Mouse (Mus musculus) MEL (cell line): ENCODE results near the gene Rundc1. TPM values are rescaled to one million over a fixed set of nuclear protein-coding genes. Genes with fewer than 3 reads are reported as not detected.

Source experiments
- DNase-seq: peaks from one replicate; pipeline ENCODE4 v3.0.0; 2011; ENCODE audit warnings: low read depth, low spot score
- H3K27ac ChIP-seq: 2 replicates; pipeline ENCODE4 v1.5.1; 2012; ENCODE audit warnings: low read depth, mild to moderate bottlenecking, control low read depth, low read length, moderate library complexity; ENCODE audit not compliant: control insufficient read depth
- H3K27me3 ChIP-seq, 2 experiments: fragments of 150-350 bp in 1 of 2; sonication (generic) in 1 of 2; 2 replicates each; pipeline ENCODE4 v1.6.1; 2012; ENCODE audit warnings: low read length in 2 of 2, mild to moderate bottlenecking in 2 of 2, improper control_type of control experiment in 1 of 2, moderate library complexity in 1 of 2; ENCODE audit not compliant: insufficient read depth in 2 of 2, control insufficient read depth in 1 of 2
- H3K36me3 ChIP-seq, 2 experiments: 2 replicates each; pipeline ENCODE4 v1.6.1; 2012 to 2014; ENCODE audit warnings: low read length in 2 of 2, improper control_type of control experiment in 1 of 2, inconsistent platforms in 1 of 2, mild to moderate bottlenecking in 1 of 2; ENCODE audit not compliant: insufficient read depth in 2 of 2, control insufficient read depth in 1 of 2
- H3K4me1 ChIP-seq, 2 experiments: fragments of 150-350 bp in 1 of 2; sonication (generic) in 1 of 2; 2 replicates each; pipeline ENCODE4 v1.6.1; 2012; ENCODE audit warnings: low read length in 2 of 2, improper control_type of control experiment in 1 of 2, mild to moderate bottlenecking in 1 of 2; ENCODE audit not compliant: insufficient read depth in 2 of 2, control insufficient read depth in 1 of 2
- H3K4me3 ChIP-seq, 2 experiments: fragments of 150-350 bp in 1 of 2; sonication (generic) in 1 of 2; 2 replicates each; pipeline ENCODE4 v1.5.1; 2012; ENCODE audit warnings: low read depth in 2 of 2, low read length in 2 of 2, mild to moderate bottlenecking in 2 of 2, moderate library complexity in 2 of 2, control low read depth in 1 of 2, improper control_type of control experiment in 1 of 2; ENCODE audit not compliant: control insufficient read depth in 1 of 2, insufficient read depth in 1 of 2
- H3K79me2 ChIP-seq: 2 replicates; pipeline ENCODE4 v1.6.1; 2012; ENCODE audit warnings: mild to moderate bottlenecking, low read length, moderate library complexity; ENCODE audit not compliant: control insufficient read depth, poor library complexity, insufficient read depth
- H3K9ac ChIP-seq: 2 replicates; pipeline ENCODE4 v1.6.1; 2012; ENCODE audit warnings: low read depth, mild to moderate bottlenecking, control low read depth, low read length, moderate library complexity; ENCODE audit not compliant: control insufficient read depth, poor library complexity, severe bottlenecking
- H3K9me3 ChIP-seq: fragments of 150-350 bp; sonication (generic); replicated peaks from 2 replicates; pipeline ENCODE4 v1.6.1; 2012; ENCODE audit warnings: mild to moderate bottlenecking, low read length, improper control_type of control experiment, moderate library complexity; ENCODE audit not compliant: insufficient read depth
- CHD2 ChIP-seq: IDR thresholded peaks from 2 replicates; pipeline ENCODE4 v1.6.1; 2011; ENCODE audit warnings: low read length, improper control_type of control experiment
- CTCF ChIP-seq, 3 experiments: IDR thresholded peaks in 2 of 3; conservative IDR thresholded peaks in 1 of 3; 2 replicates each; pipeline ENCODE4 v1.5.1; 2011 to 2012; ENCODE audit warnings: low read length in 3 of 3, low read depth in 2 of 3, mild to moderate bottlenecking in 2 of 3, improper control_type of control experiment in 1 of 3, inconsistent platforms in 1 of 3, mixed read lengths in 1 of 3, moderate library complexity in 1 of 3; ENCODE audit not compliant: control insufficient read depth in 1 of 3, insufficient read depth in 1 of 3, poor library complexity in 1 of 3, severe bottlenecking in 1 of 3
- EP300 ChIP-seq, 2 experiments: IDR thresholded peaks; 2 replicates each; pipeline ENCODE4 v1.6.1; 2011; ENCODE audit warnings: improper control_type of control experiment in 2 of 2, low read length in 2 of 2, low read depth in 1 of 2, mild to moderate bottlenecking in 1 of 2
- GABPA ChIP-seq: IDR thresholded peaks from 2 replicates; pipeline ENCODE4 v1.6.1; 2012; ENCODE audit warnings: low read depth, mild to moderate bottlenecking, inconsistent platforms, low read length, improper control_type of control experiment, moderate library complexity
- GATA1 ChIP-seq: IDR thresholded peaks from 2 replicates; pipeline ENCODE4 v1.6.1; 2011; ENCODE audit warnings: low read depth, low read length, improper control_type of control experiment
- MAFK ChIP-seq: IDR thresholded peaks from 2 replicates; pipeline ENCODE4 v1.6.1; 2011; ENCODE audit warnings: low read depth, mild to moderate bottlenecking, low read length, improper control_type of control experiment, borderline replicate concordance
- MAX ChIP-seq: IDR thresholded peaks from 2 replicates; pipeline ENCODE4 v1.6.1; 2011; ENCODE audit warnings: low read length, improper control_type of control experiment
- MAZ ChIP-seq: IDR thresholded peaks from 2 replicates; pipeline ENCODE4 v1.6.1; 2012; ENCODE audit warnings: low read depth, mild to moderate bottlenecking, inconsistent platforms, low read length, improper control_type of control experiment
- MYB ChIP-seq: IDR thresholded peaks from 2 replicates; pipeline ENCODE4 v1.6.1; 2011; ENCODE audit warnings: mild to moderate bottlenecking, low read depth, low read length, improper control_type of control experiment
- MYC ChIP-seq: IDR thresholded peaks from 2 replicates; pipeline ENCODE4 v1.6.1; 2011; ENCODE audit warnings: low read depth, mild to moderate bottlenecking, low read length, improper control_type of control experiment, moderate library complexity
- NELFE ChIP-seq: IDR thresholded peaks from 2 replicates; pipeline ENCODE4 v1.6.1; 2011; ENCODE audit warnings: low read depth, low read length, improper control_type of control experiment
- NRF1 ChIP-seq: IDR thresholded peaks from 2 replicates; pipeline ENCODE4 v1.6.1; 2014; ENCODE audit warnings: low read depth, mild to moderate bottlenecking, inconsistent platforms, low read length, improper control_type of control experiment, moderate library complexity; ENCODE audit not compliant: poor library complexity, insufficient read depth, severe bottlenecking
- POLR2AphosphoS2 ChIP-seq: IDR thresholded peaks from 2 replicates; pipeline ENCODE4 v1.6.1; 2011; ENCODE audit warnings: low read length, improper control_type of control experiment
- POLR2AphosphoS5 ChIP-seq: IDR thresholded peaks from 2 replicates; pipeline ENCODE4 v1.6.1; 2012; ENCODE audit warnings: low read depth, borderline replicate concordance, mild to moderate bottlenecking, inconsistent platforms, low read length, moderate library complexity, mixed read lengths
- SMC3 ChIP-seq: IDR thresholded peaks from 2 replicates; pipeline ENCODE4 v1.6.1; 2011; ENCODE audit warnings: low read depth, low read length, improper control_type of control experiment
- TBP ChIP-seq: IDR thresholded peaks from 2 replicates; pipeline ENCODE4 v1.8.0; 2011; ENCODE audit warnings: low read depth, low read length, improper control_type of control experiment
- UBTF ChIP-seq: IDR thresholded peaks from 2 replicates; pipeline ENCODE4 v1.6.1; 2012; ENCODE audit warnings: low read depth, mild to moderate bottlenecking, inconsistent platforms, low read length, improper control_type of control experiment, moderate library complexity, borderline replicate concordance; ENCODE audit not compliant: insufficient read depth
- USF1 ChIP-seq: IDR thresholded peaks from 2 replicates; pipeline ENCODE4 v1.6.1; 2014; ENCODE audit warnings: low read depth, mild to moderate bottlenecking, inconsistent platforms, low read length, improper control_type of control experiment, moderate library complexity
- ZC3H11A ChIP-seq: IDR thresholded peaks from 2 replicates; pipeline ENCODE4 v1.6.1; 2012; ENCODE audit warnings: low read depth, mild to moderate bottlenecking, inconsistent platforms, low read length, improper control_type of control experiment
- polyA plus RNA-seq, 2 experiments: library from polyadenylated mRNA; stranded (reverse) in 1 of 2; unstranded in 1 of 2; fragments of >175 nt in 1 of 2; fragments of >200 nt in 1 of 2; gene quantifications; 2 replicates each; pipeline versions ENCODE4 v1.2.1 to v1.2.4; 2012; ENCODE audit warnings: low replicate concordance in 2 of 2, low read depth in 1 of 2; ENCODE audit not compliant: insufficient read length in 2 of 2, insufficient read depth in 1 of 2, missing spikeins in 1 of 2
- total RNA-seq: library from RNA; depleted of rRNA; stranded (reverse); fragments of 300-350 nt; gene quantifications from 2 replicates; pipeline ENCODE4 v1.2.3, GENCODE M21; 2012

Gene Rundc1
- total and polyA plus RNA-seq, 3 experiments: 9.2 to 13.1 TPM; not detected in 1

DNA sequence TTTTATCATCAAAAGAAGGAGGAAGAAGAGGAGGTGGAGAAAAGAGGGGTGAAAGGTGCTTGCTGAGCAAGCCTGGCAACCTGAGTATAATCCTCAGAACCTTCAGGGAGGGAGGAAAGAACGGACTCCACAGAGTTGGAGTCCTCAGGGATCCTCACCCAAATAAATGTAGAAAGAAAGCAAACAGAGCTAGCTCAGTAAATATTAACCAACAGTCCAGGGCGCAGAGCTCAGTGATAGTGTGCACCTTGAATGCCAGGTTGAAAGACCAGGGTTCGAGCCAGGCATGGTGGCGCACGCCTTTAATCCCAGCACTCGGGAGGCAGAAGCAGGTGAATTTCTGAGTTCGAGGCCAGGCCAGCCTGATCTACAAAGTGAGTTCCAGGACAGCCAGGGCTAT, 30.7 kb downstream of the Rundc1 start:
- peaks cover 2 to 20% of the 10 kb centered on the region in 2 experiments; a peak in 3 of 4 replicates for H3K36me3 ChIP-seq
- TF ChIP-seq MAX: no peak
- no peak for TF ChIP-seq GATA1
- TF ChIP-seq TBP: no peak
- no peak for TF ChIP-seq CTCF (IDR thresholded peaks at IDR 0.05 in 2 of 3, conservative IDR thresholded peaks at IDR 0.05 in 1 of 3; ENCODE audit: control insufficient read depth in 1 of 3, insufficient read depth in 1 of 3, low read depth in 2 of 3, low read length in 3 of 3, poor library complexity in 1 of 3, severe bottlenecking in 1 of 3)
- no peak for TF ChIP-seq GABPA
- no peak for TF ChIP-seq UBTF
- no peak for TF ChIP-seq MAZ
- no peak for TF ChIP-seq USF1
- no peak for TF ChIP-seq ZC3H11A
- no peak for TF ChIP-seq MYC
- TF ChIP-seq NRF1: no peak
- no peak for TF ChIP-seq POLR2AphosphoS5
- no peak for TF ChIP-seq POLR2AphosphoS2
- TF ChIP-seq MAFK: no peak
- TF ChIP-seq MYB: no peak
- TF ChIP-seq, all 39 proteins: peak for 0
- Histone ChIP-seq H3K4me1 (peaks cover 12 to 20% of the 10 kb centered on the region in 2 experiments), H3K9ac (no peak overlapping the region), H3K9me3 (no peaks in the 10 kb centered on the region), H3K4me3 (no peak overlapping the region), H3K79me2 (no peaks in the 10 kb centered on the region), H3K27me3 (no peaks in the 10 kb centered on the region), H3K27ac (no peak overlapping the region)
- DNase-seq: no peak

DNA sequence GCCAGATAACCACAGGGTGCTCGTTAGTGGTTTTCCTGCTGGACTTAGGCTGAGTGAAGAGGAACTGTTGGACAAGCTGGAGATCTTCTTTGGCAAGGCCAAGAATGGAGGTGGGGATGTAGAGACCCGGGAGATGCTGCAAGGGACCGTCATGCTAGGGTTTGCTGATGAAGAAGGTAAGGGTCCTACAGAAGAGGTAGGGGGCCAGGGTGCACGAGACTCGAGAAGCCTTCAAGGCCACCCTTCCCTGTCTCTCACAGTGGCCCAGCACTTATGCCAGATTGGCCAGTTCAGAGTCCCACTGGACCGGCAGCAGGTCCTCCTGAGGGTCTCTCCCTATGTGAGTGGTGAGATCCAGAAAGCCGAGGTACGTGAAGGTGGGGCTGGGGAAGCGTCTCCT, 32.7 kb downstream of the Rundc1 start:
- no peaks in the 10 kb centered on the region for H3K27me3 ChIP-seq
- no peak overlapping the region for H3K27ac ChIP-seq
- no peaks in the 10 kb centered on the region for H3K9me3 ChIP-seq
- DNase-seq: no peak
- H3K4me3 ChIP-seq: no peak overlapping the region
- TF ChIP-seq USF1 (no peak), EP300 (IDR thresholded peaks at IDR 0.05; ENCODE audit: low read depth in 1 of 2, low read length in 2 of 2) (no peak), SMC3 (no peak), UBTF (no peak), CHD2 (no peak), NELFE (no peak), MAX (no peak), TBP (no peak)
- TF ChIP-seq, all 39 proteins: peak for 0
- H3K36me3 ChIP-seq: peaks cover 2 to 7% of the 10 kb centered on the region in 2 experiments
- H3K4me1 ChIP-seq: peaks cover 3 to 8% of the 10 kb centered on the region in 2 experiments; a peak in 3 of 4 replicates
- H3K9ac ChIP-seq: no peak overlapping the region
- no peaks in the 10 kb centered on the region for H3K79me2 ChIP-seq
